11 mouse cellular contexts compared by ENCODE assay signal in genomic region chr4:62133706-62134105, GRCm38 (mm10). TPM values are rescaled to one million over a fixed set of nuclear protein-coding genes. Genes with fewer than 3 reads are reported as not detected.
DNase-seq lines count a peak whose midpoint lies in the region; ATAC-seq lines count a peak whose summit lies in the region.
"Had no signal": no experiment of that assay in that cellular context is flagged by ENCODE, and none has a peak within 500 bp of the region (broad histone marks: within the 10 kb centered on the region; RNA-seq: fewer than 3 reads in every experiment).

No protein-coding gene starts in this region.

- no peak overlapping the region for H3K4me3 ChIP-seq in midbrain, embryonic 14.5 days (replicated peaks; ENCODE audit: low read depth, low read length)
- no peak overlapping the region for H3K4me3 ChIP-seq in midbrain, embryonic 10.5 days
- H3K4me3 ChIP-seq in forebrain, embryonic 13.5 days: no peak overlapping the region
- H3K4me3 ChIP-seq: embryonic facial prominence, embryonic 13.5 days had no signal

- no peak overlapping the region for H3K9ac ChIP-seq in midbrain, embryonic 14.5 days (replicated peaks; ENCODE audit: low read length)
- no peak overlapping the region for H3K9ac ChIP-seq in forebrain, embryonic 13.5 days
- H3K9ac ChIP-seq: embryonic facial prominence, embryonic 13.5 days had no signal

- no peak for ATAC-seq in midbrain, embryonic 14.5 days (ENCODE audit: low FRiP score, low TSS enrichment)
- ATAC-seq in forebrain, embryonic 13.5 days: no peak

- no peak overlapping the region for H3K4me2 ChIP-seq in midbrain, embryonic 14.5 days (ENCODE audit: low read length)
- H3K4me2 ChIP-seq in forebrain, embryonic 13.5 days: no peak overlapping the region
- H3K4me2 ChIP-seq: embryonic facial prominence, embryonic 13.5 days had no signal

- H3K27me3 ChIP-seq in midbrain, embryonic 14.5 days (ENCODE audit: control insufficient read depth, insufficient read depth, low read length): no peaks in the 10 kb centered on the region
- no peaks in the 10 kb centered on the region for H3K27me3 ChIP-seq in midbrain, embryonic 10.5 days (ENCODE audit: low read depth, poor library complexity, severe bottlenecking)
- no peaks in the 10 kb centered on the region for H3K27me3 ChIP-seq in forebrain, embryonic 13.5 days
- H3K27me3 ChIP-seq: embryonic facial prominence, embryonic 13.5 days had no signal

- H3K27ac ChIP-seq in midbrain, embryonic 14.5 days (replicated peaks; ENCODE audit: low read depth, low read length): no peak overlapping the region
- no peak overlapping the region for H3K27ac ChIP-seq in midbrain, embryonic 10.5 days (replicated peaks)
- H3K27ac ChIP-seq in forebrain, embryonic 13.5 days: no peak overlapping the region
- H3K27ac ChIP-seq: embryonic facial prominence, embryonic 13.5 days had no signal

- DNase-seq in adrenal gland, adult (ENCODE audit: inconsistent age in 2 of 2, low spot score in 1 of 2): peak; percentile 49 to 86
- DNase-seq in adrenal gland, postnatal 4 days (ENCODE audit: low spot score in 2 of 2): no peak
- DNase-seq in midbrain, embryonic 14.5 days: peak; percentile 49
- DNase-seq in midbrain, embryonic 10.5 days (ENCODE audit: low spot score): no peak
- DNase-seq in cerebellum, adult 8-10 months: peak; percentile 50
- DNase-seq in kidney, postnatal 36 days: peak; percentile 25 to 78
- DNase-seq in lung, postnatal 25 days (ENCODE audit: low spot score): peak; percentile 8

- no peaks in the 10 kb centered on the region for H3K9me3 ChIP-seq in midbrain, embryonic 14.5 days (ENCODE audit: control insufficient read depth, low read length)
- H3K9me3 ChIP-seq in midbrain, embryonic 10.5 days (replicated peaks): peaks cover 44% of the 10 kb centered on the region
- H3K9me3 ChIP-seq in forebrain, embryonic 13.5 days (replicated peaks): peaks cover 36% of the 10 kb centered on the region

- H3K36me3 ChIP-seq in midbrain, embryonic 14.5 days (ENCODE audit: control insufficient read depth, insufficient read depth, low read length): no peaks in the 10 kb centered on the region
- no peaks in the 10 kb centered on the region for H3K36me3 ChIP-seq in midbrain, embryonic 10.5 days
- H3K36me3 ChIP-seq in forebrain, embryonic 13.5 days (ENCODE audit: poor library complexity, severe bottlenecking): no peaks in the 10 kb centered on the region
- H3K36me3 ChIP-seq: embryonic facial prominence, embryonic 13.5 days had no signal

- no peaks in the 10 kb centered on the region for H3K4me1 ChIP-seq in midbrain, embryonic 14.5 days (ENCODE audit: control insufficient read depth, insufficient read depth, low read length)
- no peaks in the 10 kb centered on the region for H3K4me1 ChIP-seq in midbrain, embryonic 10.5 days
- no peaks in the 10 kb centered on the region for H3K4me1 ChIP-seq in forebrain, embryonic 13.5 days
- H3K4me1 ChIP-seq: embryonic facial prominence, embryonic 13.5 days had no signal

- 69% methylated on average over 7 of the region's 7 CpGs for WGBS in midbrain, embryonic 14.5 days
- 67% methylated on average over 7 of the region's 7 CpGs for WGBS in midbrain, embryonic 10.5 days
- WGBS in forebrain, embryonic 13.5 days: 73% methylated on average over 7 of the region's 7 CpGs

RNA-seq across cellular contexts. Expression of gene Mup21, which starts 17.0 kb away (rescaled TPM):
- not detected for total RNA-seq in adrenal gland, postnatal 4 days (2021)
- not detected in 2 replicates for polyA plus RNA-seq in midbrain, embryonic 14.5 days (2014; fragmentation: Nextera tagmentation; extraction: Ambion mirVana)
- not detected in 2 replicates for polyA plus RNA-seq in midbrain, embryonic 10.5 days (2016; fragmentation: Nextera tagmentation; extraction: Ambion mirVana)
- not detected in 2 replicates for polyA plus RNA-seq in forebrain, embryonic 13.5 days (2015; fragmentation: Nextera tagmentation; extraction: Ambion mirVana)
- total RNA-seq: left cerebral cortex, postnatal 10 days had no signal
- polyA plus RNA-seq: embryonic facial prominence, embryonic 13.5 days; neural tube, embryonic 14.5 days had no signal

RNA-seq across cellular contexts. Expression of gene Mup3, which starts 46.6 kb away (rescaled TPM):
- total RNA-seq in adrenal gland, postnatal 4 days (2021): not detected
- polyA plus RNA-seq in midbrain, embryonic 14.5 days (2014; fragmentation: Nextera tagmentation; extraction: Ambion mirVana): not detected in 2 replicates
- not detected in 2 replicates for polyA plus RNA-seq in midbrain, embryonic 10.5 days (2016; fragmentation: Nextera tagmentation; extraction: Ambion mirVana)
- polyA plus RNA-seq in forebrain, embryonic 13.5 days (2015; fragmentation: Nextera tagmentation; extraction: Ambion mirVana): not detected in 2 replicates
- total RNA-seq: left cerebral cortex, postnatal 10 days had no signal
- polyA plus RNA-seq: embryonic facial prominence, embryonic 13.5 days; neural tube, embryonic 14.5 days had no signal

Comparison
In these comparisons a context has a peak if more than half of its experiments do, and no peak if none do; other contexts are left out.
1. DNase-seq: peak in adrenal gland, adult (2 of 2), midbrain, embryonic 14.5 days (single experiment), cerebellum, adult 8-10 months (single experiment), kidney, postnatal 36 days (2 of 2) and lung, postnatal 25 days (single experiment); none in adrenal gland, postnatal 4 days (0 of 2) and midbrain, embryonic 10.5 days (single experiment).